Mouse (Mus musculus): Measurements from ENCODE around the gene Vamp2. TPM values are rescaled to one million over a fixed set of nuclear protein-coding genes. Genes with fewer than 3 reads are reported as not detected.
A peak's percentile ranks its signal among the peaks of the same experiment; 100 is the strongest.

Gene Vamp2
- polyA plus RNA-seq, 1 experiment from 2014 or later: 82.2 TPM

DNA sequence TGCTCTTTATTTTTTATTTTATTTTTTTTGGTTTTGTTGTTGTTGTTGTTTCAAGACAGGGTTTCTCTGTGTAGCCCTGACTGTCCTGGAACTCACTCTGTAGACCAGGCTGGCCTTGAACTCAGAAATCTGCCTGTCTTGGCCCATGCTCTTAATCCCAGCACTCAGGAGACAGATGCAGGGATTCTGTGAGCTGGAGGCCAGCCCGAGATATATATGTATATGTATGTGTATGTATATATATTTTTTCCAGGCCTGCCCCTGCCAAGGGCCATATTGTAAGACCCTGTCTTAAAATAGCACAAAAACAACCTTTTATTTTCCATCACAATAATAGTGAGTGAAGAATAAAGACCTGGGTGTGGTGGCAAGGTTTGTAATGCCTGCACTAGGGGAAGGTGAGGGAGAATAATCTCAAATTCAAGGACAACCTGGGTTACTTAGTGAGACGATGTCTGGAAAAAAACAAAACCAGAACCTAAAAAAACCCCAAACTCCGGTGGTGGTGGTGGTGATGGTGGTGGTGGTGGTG, 22.8 kb upstream of the Vamp2 start:
- peaks cover 52% of the 10 kb centered on the region for H3K4me1 ChIP-seq (replicated peaks)
- no peak overlapping the region for H3K27ac ChIP-seq
- ATAC-seq (replicated peaks; ENCODE audit: insufficient number of reproducible peaks, insufficient read depth, low FRiP score, low read depth): no peak
- no peaks in the 10 kb centered on the region for H3K36me3 ChIP-seq
- peak overlapping the region; percentile 80; the same call in 1 of the 2 replicates for H3K4me2 ChIP-seq
- H3K9ac ChIP-seq: no peak overlapping the region
- no peak overlapping the region; the same call in 1 of the 2 replicates for H3K4me3 ChIP-seq
- 73% methylated on average over 3 of the region's 3 CpGs for WGBS
- H3K27me3 ChIP-seq: no peaks in the 10 kb centered on the region
- no peaks in the 10 kb centered on the region for H3K9me3 ChIP-seq (replicated peaks)

GRCm38 (mm10) chr11:69066163-69066861, 22.0 kb upstream of the Vamp2 start:
- Histone ChIP-seq H3K9me3 (replicated peaks) (no peaks in the 10 kb centered on the region), H3K4me1 (replicated peaks) (peaks cover 49% of the 10 kb centered on the region), H3K4me2 (peak overlapping the region; percentile 80), H3K36me3 (no peaks in the 10 kb centered on the region), H3K27ac (peak overlapping the region; percentile 15), H3K4me3 (peak overlapping the region; percentile 42), H3K27me3 (no peaks in the 10 kb centered on the region), H3K9ac (peak overlapping the region; percentile 47)
- ATAC-seq (replicated peaks; ENCODE audit: insufficient number of reproducible peaks, insufficient read depth, low FRiP score, low read depth): no peak
- WGBS: 2% methylated on average over 28 of the region's 29 CpGs

- H3K4me2 ChIP-seq: peak overlapping the region; percentile 80
- ATAC-seq (replicated peaks; ENCODE audit: insufficient number of reproducible peaks, insufficient read depth, low FRiP score, low read depth): no peak
- peak overlapping the region; percentile 89 for H3K27ac ChIP-seq
- no peaks in the 10 kb centered on the region for H3K9me3 ChIP-seq (replicated peaks)
- peak overlapping the region; percentile 47; the same call in 1 of the 2 replicates for H3K9ac ChIP-seq
- no peaks in the 10 kb centered on the region for H3K36me3 ChIP-seq
- WGBS: 5% methylated on average over 8 of the region's 8 CpGs
- H3K27me3 ChIP-seq: no peaks in the 10 kb centered on the region
- peak overlapping the region; percentile 42 for H3K4me3 ChIP-seq
- peaks cover 46% of the 10 kb centered on the region for H3K4me1 ChIP-seq (replicated peaks)
Observed at GRCm38 (mm10) chr11:69066956-69067355, 21.3 kb upstream of the Vamp2 start.

DNA sequence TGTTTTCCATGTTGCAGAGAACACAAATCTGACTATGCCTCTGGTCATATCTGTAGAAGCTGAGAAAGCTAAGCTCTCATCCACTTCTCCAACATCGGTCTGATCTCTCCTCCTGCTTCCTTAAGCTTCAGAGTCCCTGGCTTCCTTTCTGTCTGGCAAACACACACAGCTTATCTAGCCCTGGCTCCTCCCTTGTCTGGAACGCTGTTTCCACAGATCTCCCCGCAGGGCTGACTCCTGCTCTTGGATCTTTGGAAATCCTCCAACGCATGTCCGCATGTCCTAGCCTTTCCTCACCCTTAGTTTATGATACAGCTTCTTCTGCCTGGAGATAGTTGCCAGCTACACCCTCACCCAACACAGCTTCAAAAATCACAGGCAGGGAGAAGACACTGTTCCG, 20.7 kb upstream of the Vamp2 start:
- Histone ChIP-seq H3K27me3 (no peaks in the 10 kb centered on the region), H3K4me1 (replicated peaks) (peaks cover 47% of the 10 kb centered on the region), H3K9ac (peak overlapping the region; percentile 14; the same call in 1 of the 2 replicates), H3K36me3 (no peaks in the 10 kb centered on the region), H3K4me3 (no peak overlapping the region; the same call in 1 of the 2 replicates), H3K27ac (peak overlapping the region; percentile 89), H3K9me3 (replicated peaks) (no peaks in the 10 kb centered on the region), H3K4me2 (peak overlapping the region; percentile 39)
- WGBS: 16% methylated on average over 6 of the region's 6 CpGs
- no peak for ATAC-seq (replicated peaks; ENCODE audit: insufficient number of reproducible peaks, insufficient read depth, low FRiP score, low read depth)

GRCm38 (mm10) chr11:69070093-69070492, 18.2 kb upstream of the Vamp2 start:
- H3K4me2 ChIP-seq: peak overlapping the region; percentile 84
- H3K27me3 ChIP-seq: no peaks in the 10 kb centered on the region
- peaks cover 54% of the 10 kb centered on the region for H3K4me1 ChIP-seq (replicated peaks)
- 0% methylated on average over 13 of the region's 13 CpGs for WGBS
- peak overlapping the region; percentile 84 for H3K9ac ChIP-seq
- H3K9me3 ChIP-seq (replicated peaks): no peaks in the 10 kb centered on the region
- ATAC-seq (replicated peaks; ENCODE audit: insufficient number of reproducible peaks, insufficient read depth, low FRiP score, low read depth): no peak
- H3K36me3 ChIP-seq: no peaks in the 10 kb centered on the region
- peak overlapping the region; percentile 91 for H3K27ac ChIP-seq
- H3K4me3 ChIP-seq: peak overlapping the region; percentile 72

DNA sequence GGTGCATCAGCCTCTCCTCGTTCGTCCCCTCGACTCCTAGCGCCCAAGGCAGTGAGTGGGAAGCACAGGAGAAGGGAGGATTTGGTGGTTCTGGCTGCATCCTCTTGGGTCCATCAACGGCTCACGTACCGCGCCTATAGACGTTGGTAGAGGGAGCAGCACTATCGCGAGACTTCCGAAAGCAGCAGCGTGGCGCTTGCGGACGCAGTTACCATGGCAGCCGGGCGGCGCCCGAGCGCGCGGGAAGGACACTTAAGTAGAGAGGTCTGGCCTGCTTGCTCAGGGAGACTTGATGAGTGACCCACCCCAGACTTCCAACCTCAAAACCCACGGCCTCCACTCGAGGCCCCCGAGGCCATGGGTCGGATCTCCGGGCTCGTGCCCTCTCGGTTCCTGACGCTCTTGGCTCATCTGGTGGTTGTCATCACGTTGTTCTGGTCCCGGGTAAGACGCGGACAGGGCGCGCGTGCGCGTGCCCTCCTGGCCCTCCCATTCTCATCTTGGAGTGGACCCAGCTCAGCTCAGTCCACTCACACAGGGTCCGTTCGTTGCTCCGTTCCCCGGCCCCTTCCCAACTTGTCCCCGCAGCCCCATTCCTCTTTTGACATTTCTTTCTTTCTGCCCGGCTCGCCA, 17.6 kb upstream of the Vamp2 start, which contains the start of gene Tmem107:
Gene Tmem107 (plus strand): TSS at position 217 of the 633 bp plus-strand sequence.
- Histone ChIP-seq H3K9me3 (replicated peaks) (no peaks in the 10 kb centered on the region), H3K36me3 (no peaks in the 10 kb centered on the region), H3K4me3 (peak within 1 kb of the TSS; percentile 72), H3K27ac (peak within 1 kb of the TSS; percentile 91), H3K9ac (peak within 1 kb of the TSS; percentile 84), H3K4me2 (peak within 1 kb of the TSS; percentile 84), H3K27me3 (no peaks in the 10 kb centered on the region), H3K4me1 (replicated peaks) (peaks cover 54% of the 10 kb centered on the region)
- peak; percentile 85 for ATAC-seq (replicated peaks; ENCODE audit: insufficient number of reproducible peaks, insufficient read depth, low FRiP score, low read depth)
- WGBS: under 1% methylated on average over 47 of the region's 47 CpGs

DNA sequence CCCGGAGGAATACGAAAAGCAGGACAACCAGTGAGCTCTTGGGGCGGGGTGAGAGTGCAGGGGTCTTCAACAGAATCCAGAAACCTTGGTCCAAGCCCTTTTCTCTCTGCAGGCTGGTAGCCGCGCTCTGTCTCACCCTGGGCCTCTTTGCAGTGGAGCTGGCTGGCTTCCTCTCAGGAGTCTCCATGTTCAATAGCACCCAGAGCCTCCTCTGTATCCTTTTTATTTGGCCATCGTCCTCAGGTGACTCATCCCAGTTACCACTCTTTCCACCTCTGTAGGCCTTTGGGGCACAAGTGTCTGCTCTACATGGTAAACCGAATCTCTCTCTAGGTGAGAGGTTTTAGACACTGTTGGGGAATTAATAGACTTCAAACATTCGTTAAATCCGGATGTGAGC, 17.0 kb upstream of the Vamp2 start:
- 25% methylated on average over 9 of the region's 9 CpGs for WGBS
- Histone ChIP-seq H3K27me3 (no peaks in the 10 kb centered on the region), H3K4me3 (peak overlapping the region; percentile 72), H3K9me3 (replicated peaks) (no peaks in the 10 kb centered on the region), H3K27ac (peak overlapping the region; percentile 91), H3K36me3 (no peaks in the 10 kb centered on the region), H3K9ac (peak overlapping the region; percentile 84), H3K4me1 (replicated peaks) (peaks cover 52% of the 10 kb centered on the region), H3K4me2 (peak overlapping the region; percentile 84)
- no peak for ATAC-seq (replicated peaks; ENCODE audit: insufficient number of reproducible peaks, insufficient read depth, low FRiP score, low read depth)

GRCm38 (mm10) chr11:69072234-69072633, 16.1 kb upstream of the Vamp2 start:
- WGBS: 88% methylated on average over 11 of the region's 11 CpGs
- H3K27ac ChIP-seq: peak overlapping the region; percentile 89
- H3K9ac ChIP-seq: peak overlapping the region; percentile 61
- no peaks in the 10 kb centered on the region for H3K36me3 ChIP-seq
- ATAC-seq (replicated peaks; ENCODE audit: insufficient number of reproducible peaks, insufficient read depth, low FRiP score, low read depth): no peak
- peak overlapping the region; percentile 62 for H3K4me2 ChIP-seq
- no peaks in the 10 kb centered on the region for H3K9me3 ChIP-seq (replicated peaks)
- peak overlapping the region; percentile 38 for H3K4me3 ChIP-seq
- peaks cover 47% of the 10 kb centered on the region for H3K4me1 ChIP-seq (replicated peaks)
- no peaks in the 10 kb centered on the region for H3K27me3 ChIP-seq

DNA sequence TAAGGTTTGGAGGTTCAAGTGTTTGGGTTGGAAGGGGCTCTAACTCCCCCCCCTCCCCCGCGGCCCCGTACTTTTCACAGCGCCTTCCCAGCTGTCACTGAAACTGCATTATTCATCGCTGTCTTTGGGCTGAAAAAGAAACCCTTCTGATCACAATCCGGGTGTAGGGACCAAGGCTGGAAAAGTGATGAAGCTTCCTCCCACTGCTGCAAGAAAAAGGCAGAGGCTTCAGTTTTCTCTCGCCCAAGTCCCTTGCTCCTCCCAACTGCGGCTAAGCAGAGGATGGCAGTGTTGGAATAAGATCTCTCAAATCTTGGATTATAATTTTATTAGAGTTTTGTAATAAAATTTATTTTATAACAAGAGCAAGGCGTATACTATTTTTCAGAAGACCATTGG, 15.6 kb upstream of the Vamp2 start:
- Histone ChIP-seq H3K4me1 (replicated peaks) (peaks cover 43% of the 10 kb centered on the region), H3K27me3 (no peaks in the 10 kb centered on the region), H3K36me3 (no peaks in the 10 kb centered on the region), H3K4me3 (peak overlapping the region; percentile 38), H3K27ac (peak overlapping the region; percentile 89), H3K9ac (peak overlapping the region; percentile 61), H3K9me3 (replicated peaks) (no peaks in the 10 kb centered on the region), H3K4me2 (peak overlapping the region; percentile 62)
- WGBS: 8% methylated on average over 9 of the region's 9 CpGs
- ATAC-seq (replicated peaks; ENCODE audit: insufficient number of reproducible peaks, insufficient read depth, low FRiP score, low read depth): no peak

DNA sequence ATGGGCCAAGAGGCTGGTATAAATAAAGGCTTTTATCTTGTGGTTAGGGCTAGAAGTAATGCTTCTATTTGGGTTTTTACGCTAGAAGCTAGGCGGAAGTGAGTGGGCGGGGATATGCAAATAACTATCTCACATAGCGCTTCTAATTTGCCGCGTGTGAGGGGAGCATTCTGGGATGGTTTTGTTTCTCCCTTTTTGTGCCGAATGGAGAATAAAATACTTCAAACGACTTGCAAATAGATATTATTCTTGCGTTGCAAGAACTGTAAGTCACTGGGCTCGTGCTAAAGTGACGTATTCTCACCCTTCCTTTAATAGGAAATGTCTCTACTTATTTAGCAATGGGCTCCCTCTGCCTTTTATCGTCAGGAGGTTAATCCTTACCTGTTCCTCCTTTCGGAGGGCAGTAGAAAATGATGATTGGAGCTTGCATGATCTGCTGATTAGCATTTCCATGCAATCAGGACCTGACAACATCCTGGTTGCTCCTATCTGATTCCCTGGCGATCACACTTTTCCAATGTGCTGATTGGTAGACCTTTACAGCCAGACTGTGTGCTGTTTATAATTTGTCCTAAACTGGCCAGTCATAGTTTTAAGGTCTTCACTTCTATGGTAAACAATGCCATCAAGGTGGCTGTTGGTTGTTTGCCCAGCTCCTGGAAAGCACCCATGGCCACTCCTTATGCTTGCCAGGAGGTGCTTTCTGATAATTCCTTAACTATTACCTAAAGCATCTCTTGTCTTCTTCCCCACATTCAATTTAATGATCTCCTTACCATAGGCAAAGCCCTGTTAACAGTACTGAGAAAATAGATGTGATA, 15.0 kb upstream of the Vamp2 start:
- WGBS: 0% methylated on average over 14 of the region's 14 CpGs
- Histone ChIP-seq H3K36me3 (no peaks in the 10 kb centered on the region), H3K4me2 (peak overlapping the region; percentile 62), H3K4me1 (replicated peaks) (peaks cover 41% of the 10 kb centered on the region), H3K4me3 (peak overlapping the region; percentile 38), H3K27ac (peak overlapping the region; percentile 89), H3K9ac (peak overlapping the region; percentile 61), H3K9me3 (replicated peaks) (no peaks in the 10 kb centered on the region), H3K27me3 (no peaks in the 10 kb centered on the region)
- ATAC-seq (replicated peaks; ENCODE audit: insufficient number of reproducible peaks, insufficient read depth, low FRiP score, low read depth): peak; percentile 40
